Mouse (Mus musculus) 3T3-L1 (cell line): ENCODE data around the gene BC025920.

Source experiments
- DNase-seq: peaks from one replicate; pipeline ENCODE4 v3.0.0-alpha.2; 2015; ENCODE audit warnings: low read depth, low spot score

BC025920 gene

DNA sequence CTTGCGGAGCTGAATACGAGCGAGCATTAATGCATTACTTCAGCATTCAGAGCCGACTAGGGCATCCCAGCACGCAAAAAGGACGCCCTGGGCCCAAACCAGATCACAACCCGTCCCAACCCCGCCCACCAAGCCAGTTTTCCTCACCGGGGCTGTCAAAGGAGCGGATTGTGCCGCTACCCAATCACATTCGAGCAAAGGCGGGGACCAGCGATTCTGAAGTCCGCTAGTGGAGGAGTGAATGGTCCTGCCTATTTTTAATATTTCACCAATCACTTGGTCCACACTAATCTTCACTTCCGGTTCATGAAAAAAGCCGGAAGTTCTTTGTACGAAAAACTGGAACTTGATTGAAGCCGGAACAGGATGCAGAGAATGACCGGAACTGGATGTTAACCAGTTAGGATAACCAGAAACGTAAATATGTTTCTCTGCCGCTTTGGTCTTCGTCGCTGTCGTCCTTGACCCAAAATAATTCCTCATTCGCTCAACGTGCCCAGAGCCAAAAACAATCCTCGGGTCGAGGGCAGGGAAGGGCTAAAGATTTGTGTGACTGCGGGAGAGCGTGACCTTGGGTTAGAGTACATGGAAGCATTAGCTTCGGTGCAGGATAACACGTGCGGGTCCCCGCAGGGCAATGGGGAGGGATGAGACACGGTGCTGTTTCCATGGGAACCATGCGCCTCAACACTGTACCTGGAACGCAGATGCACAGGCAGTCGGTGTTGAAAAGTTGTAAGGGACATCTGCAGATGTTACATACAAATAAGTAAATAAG is at the start of gene BC025920:
Gene BC025920 (plus strand): TSS at position 297 of the 778 bp plus-strand sequence.
- peak; percentile 99 for DNase-seq

DNA sequence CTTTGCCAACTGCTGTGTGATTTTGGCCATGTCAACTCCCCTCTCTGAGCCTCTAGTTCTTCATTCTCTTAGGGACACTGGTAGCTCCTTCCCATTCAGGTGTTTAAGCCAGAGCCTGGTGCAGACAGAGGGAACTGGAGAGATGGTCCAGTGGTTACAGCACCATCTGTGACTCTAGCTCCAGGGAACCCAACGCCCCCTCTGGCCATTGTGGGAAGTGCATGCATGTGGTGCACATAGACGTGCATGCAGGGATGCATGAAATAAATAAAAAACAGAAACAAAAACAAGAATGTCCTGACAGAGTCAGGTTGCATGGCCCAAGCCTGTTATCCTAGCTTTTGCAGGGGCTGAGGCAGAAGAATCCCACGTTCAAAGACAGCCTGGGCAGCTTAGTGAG is 49.8 kb upstream of the BC025920 start:
- no peak for DNase-seq

DNA sequence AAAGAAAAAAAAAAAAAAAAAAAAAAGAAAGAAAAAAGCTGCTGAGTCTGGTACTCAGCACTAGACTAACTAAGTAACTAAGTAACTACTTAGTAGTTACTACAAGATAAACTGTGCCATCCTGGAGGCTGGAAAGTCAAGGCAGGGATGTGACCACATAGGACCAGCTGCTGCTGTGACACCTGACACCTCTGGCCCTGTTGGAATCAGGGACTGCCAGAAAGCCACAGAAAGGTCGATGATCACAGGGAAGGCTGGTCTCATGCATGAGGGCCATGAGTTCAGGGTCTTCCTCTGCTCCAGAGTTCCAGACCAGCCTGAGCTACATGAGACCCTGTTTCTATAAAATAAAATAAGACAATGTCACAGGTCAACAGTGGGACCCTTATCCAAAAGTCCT is 48.6 kb upstream of the BC025920 start:
- DNase-seq: no peak

DNA sequence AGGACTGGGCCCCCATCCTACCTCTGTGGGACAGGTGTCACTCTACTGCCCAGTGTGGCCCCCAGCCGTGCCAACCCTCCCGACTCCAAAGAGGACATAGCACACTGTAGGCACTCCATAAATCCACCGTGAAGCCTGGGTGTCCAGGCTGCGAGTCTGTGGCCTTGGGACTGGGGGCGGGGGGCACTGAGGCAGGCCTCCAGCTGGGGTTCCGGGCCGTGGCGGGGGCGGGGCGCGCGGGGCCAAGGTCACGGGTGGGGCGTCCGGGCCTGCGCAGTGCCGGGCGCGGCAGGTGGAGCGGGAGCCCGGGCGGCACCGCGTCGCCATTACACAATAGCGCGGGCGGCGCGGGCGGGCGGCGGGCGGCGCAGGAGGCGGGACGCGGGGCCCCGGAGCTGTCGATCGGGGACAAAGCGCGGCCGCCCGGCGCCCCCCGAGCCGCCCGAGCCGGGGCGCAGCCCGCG is 46.9 kb upstream of the BC025920 start, which contains the start of gene Aes:
Gene Aes (plus strand): TSS at position 326 of the 464 bp plus-strand sequence.
- DNase-seq: no peak

DNA sequence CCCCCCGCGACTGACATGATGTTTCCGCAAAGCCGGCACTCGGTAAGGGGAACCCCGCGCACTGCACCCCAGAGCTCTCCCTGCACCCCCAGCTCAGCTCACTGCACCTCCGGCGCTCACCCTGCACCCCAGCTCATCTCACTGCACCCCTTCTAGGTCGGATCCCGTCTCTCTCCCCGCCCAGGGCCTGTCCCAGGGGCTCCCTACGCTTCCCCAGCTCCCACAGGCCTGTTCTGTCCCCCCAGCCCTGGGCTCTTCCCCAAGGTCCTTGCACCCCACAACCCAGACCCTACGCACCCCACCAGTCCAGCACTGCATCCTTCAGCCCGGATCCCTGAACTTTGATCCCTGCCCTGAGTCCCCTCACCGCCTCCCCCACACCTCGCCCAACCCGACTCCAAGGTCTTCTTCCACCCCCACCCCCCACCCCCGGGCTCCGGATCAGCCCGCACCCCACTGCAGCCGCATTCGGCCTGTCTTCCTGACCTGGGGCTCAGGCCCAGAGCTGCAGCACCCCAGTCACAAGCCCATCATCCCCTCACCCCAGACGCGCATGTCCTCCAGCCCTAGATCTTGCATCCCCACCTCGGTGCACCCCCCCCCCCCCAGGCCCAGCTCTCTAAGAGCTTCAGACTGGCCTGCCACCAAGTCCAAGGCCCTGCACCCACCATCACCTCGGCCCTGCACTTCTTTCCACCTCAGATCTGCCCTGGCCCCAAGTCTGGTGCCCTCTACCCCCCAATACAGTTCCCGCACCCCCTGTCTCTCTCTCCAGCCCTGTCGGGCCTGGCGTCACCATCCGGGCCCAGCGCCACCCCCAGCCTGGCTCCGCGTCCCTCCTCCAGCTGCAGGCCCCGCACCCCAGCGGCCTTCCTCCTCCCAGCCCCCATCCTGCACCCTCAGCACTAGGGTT is 46.2 kb upstream of the BC025920 start:
- DNase-seq: no peak

DNA sequence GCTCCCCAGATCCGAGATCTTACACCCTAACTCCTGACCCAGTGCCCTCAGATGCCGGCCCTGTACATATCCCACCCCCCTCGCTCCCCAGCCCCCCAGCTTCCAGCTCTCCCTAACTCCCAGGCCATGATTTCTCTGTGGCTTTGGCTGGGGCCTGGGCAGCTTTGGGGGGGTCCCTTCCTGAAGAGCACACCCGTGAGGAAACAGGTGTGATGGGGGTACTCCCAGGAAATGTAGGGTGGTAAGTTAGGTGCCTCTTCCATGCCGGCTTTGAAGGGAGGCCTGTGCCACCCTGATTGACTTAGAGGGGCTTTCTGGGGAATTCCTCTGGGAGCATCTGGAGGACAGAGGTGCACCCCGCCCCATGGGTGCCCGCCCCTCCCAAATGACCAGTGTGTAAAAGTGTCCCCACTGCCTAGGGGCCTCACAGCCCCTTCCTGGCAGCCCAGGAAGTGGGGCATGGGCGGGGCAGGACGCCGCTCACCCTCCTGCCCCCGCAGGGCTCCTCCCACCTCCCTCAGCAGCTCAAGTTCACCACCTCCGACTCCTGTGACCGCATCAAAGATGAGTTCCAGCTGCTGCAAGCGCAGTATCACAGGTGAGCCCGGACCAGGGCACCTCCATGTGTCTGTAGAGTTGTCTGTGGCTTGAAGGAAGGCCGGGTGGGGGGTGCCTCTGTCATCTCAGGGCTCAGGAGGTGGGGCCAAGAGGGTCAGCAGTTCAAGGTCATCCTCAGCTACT is 45.2 kb upstream of the BC025920 start:
- DNase-seq: no peak

DNA sequence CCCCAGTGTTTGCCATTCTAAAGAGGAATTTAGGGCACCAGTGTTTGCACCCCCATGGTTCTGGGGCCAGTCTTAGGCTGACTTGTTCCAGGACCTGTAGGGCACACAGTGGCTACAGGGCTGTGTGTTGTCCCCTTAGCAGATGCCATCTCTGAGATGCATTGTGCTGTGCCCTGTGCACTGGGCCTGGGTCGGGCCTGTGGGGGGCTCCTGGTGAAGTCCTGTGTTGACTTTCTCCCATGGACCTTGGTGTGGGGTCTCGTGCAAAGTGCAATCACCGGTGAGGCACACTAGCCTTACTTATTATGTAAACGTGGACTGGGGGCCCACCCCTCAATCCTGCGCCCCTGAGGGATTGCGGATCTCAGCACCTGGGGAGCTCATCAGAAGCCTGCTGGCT is 43.7 kb upstream of the BC025920 start:
- DNase-seq: no peak

DNA sequence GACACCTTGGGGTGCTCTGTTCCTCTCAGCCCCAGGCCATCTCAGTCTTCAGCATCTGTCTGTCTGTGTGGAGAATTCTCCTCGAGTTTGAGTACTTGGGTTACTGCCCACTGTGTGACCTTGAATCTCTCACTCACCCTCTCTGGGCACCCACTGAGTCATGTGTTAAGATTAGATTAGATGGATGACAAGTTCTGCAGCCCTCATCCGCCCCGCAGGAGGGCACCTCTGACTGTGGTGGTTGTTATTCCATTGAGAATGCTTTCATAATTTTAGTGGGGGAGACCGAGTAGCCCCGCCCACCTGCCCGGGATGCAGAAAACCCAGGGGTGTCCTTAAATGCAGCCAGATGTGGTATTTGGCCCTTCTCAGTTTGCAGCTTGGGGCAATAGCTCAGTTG is 42.6 kb upstream of the BC025920 start:
- peak; percentile 94 for DNase-seq

DNA sequence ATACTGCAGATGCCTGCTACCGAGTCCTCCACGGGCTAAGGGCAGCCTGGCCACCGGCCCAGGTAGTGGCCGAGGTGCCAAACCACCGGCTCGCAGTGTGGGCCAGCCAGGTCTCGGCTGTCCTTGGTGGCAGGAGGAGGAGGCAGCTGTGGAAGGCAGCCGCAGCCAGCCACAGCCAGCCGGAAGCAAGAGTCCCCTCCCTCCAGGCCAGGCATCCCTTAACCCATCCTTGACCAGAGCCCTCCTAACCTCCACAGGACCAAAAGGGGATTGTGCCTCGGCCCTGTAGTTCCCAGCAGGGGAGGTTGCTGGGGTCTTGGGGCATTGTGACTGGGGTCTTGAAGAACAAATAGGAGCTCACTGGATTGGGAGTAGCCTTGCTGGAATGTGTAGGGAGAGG is 41.9 kb upstream of the BC025920 start:
- DNase-seq: peak; percentile 67

DNA sequence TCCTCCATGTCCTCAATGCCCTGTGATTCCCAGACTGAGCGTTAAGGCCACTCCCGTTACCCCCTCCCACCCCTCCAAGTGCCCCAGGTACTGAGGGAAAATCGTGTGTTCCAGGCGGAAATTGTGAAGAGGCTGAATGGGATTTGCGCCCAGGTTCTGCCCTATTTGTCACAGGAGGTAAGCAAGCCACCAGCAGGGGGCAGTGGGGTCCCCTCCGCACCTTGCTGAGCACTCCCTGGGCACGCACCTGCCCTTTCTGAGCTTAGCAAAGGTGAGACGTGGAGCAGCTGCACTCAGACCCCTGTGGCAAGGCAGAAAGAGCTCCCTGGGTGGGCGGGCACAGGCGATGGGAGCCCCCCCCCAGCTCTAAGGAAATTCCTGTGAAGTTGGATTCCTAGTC is 41.3 kb upstream of the BC025920 start:
- peak; percentile 46 for DNase-seq

DNA sequence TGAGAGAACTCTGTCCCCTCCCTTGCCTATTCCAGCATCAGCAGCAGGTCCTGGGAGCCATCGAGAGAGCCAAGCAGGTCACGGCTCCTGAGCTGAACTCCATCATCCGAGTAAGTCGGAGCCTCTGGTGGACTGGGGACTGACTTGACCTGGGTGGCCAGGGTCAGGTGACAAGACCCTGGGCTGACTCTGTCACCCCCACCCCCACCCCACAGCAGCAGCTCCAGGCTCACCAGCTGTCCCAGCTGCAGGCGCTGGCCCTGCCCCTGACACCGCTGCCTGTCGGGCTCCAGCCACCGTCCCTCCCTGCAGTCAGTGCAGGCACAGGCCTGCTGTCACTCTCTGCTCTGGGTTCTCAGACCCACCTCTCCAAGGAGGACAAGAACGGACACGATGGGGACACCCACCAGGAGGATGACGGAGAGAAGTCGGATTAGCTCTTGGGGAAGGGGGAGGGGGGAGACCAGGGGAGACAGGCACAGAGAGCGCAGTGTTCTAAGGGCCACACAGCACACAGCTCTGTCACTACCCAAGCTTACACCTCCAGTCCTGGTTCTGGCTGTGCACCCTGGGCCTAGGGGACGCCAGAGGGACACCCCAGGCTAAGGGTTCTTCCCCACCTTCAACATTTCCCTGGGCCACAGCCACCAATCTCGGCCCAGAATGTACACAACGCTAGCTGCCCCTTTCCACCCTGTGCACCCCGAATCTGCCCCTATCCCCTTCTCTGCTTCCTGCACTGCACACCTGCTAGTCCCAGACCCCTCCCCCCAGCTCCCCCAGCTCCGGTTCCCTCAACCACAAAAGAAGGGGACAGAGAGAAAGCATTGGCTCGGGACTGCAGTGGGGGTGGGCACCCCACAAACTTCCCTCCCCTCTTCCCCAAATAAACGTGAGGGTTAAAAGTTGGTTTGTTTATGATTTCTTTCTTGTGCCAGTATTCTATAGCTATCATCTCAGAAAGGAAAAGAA is 40.5 kb upstream of the BC025920 start:
- no peak for DNase-seq

DNA sequence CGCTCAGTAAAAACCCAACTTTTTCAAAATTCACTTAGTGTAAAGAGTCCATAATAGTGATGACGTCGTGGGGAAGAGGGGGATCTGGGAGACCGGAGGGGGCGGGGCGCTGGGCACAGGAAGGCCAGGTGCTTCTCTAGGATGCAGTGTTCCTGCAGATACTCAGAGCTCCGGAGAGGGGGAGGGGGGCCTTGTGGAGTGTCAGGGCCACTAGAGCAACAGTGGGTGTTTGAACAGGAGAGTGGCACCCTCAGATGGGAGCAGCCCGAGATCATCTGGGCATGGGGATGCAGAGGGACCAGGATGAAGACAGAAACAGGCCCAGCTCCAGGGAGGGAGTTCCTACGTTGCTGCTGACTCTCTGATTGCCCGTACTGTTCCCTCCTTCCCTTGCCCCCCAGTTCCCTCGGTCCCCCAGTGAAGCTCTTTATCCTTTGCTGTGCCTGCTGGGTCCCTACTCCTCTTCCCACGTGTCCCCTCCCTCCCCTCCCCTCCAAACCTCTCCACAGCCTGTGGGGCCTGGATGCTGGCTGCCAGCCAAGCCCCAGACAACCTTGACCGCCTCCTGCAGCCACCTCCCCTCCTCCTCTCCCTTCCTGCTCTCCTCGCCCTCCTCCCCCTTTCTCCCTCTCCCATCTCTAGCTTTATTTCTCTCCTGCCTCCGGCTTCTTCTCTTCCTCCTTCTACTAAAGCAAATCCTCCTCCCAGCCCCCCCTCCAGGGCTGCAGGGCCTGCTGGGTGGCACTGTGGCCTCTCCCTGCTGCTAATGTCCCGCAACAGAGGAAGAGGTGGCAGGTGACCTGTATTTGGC is 37.5 kb upstream of the BC025920 start:
- no peak for DNase-seq

DNA sequence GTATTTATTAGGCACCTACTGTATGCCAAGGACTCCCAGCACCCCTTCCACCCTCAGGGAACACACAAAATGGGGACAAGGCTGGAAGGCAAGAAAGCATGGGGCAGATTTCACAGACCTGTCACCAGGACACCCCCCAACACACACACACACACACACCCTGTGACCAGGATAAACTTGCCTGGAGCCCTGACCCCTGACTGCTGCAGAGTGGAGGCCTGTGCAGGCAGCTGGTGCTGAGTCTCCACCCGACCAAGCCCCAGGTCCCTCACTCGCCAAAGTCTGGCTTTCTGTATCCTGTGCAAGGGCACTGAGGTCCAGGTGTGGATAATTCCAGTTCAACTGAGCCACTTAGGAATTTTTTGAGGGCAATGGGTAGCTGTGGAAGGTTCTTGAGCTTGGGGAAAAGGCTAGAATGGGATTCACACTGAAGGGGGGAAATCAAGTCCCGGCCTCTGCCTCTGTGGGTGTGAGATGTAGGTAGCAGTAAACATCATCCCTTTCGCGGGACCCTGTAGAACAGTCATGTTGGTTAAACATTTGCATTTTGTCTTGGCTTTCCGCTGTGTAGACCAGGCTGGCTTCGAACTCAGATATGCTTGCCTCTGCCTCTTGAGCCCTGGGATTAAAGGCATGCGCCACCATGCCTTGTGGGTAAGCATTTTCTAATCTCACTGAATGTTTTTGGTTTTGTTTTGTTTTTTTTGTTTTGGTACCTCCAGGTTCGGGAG is 36.4 kb upstream of the BC025920 start:
- no peak for DNase-seq

DNA sequence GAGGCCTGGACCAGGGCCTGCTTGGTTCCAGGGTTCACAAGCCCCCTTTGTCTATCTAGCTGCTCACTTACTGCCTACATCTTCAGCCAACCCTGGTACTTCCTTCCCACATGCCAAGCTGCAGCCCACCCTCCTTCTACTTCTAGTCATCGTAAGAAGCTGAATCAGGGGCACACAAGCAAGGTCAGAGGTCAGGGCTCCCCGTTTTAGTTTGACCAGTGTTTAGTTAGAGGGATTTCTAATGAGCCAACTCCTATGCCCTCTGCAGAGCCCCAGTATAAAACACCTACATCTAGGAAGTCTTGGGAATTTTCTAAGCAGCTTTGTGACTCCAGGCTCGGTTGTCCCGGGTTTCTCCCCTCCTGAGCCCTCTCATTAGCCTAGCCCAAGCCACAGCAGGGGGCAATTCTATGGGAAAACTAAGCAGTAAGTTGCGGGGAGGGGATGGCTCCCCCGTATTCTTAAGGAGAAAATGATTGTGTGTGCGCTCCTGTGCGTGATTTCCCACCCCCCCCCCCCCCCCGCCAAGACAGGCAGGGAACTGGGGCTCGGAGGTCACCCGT is 35.8 kb upstream of the BC025920 start:
- peak; percentile 46 for DNase-seq

DNA sequence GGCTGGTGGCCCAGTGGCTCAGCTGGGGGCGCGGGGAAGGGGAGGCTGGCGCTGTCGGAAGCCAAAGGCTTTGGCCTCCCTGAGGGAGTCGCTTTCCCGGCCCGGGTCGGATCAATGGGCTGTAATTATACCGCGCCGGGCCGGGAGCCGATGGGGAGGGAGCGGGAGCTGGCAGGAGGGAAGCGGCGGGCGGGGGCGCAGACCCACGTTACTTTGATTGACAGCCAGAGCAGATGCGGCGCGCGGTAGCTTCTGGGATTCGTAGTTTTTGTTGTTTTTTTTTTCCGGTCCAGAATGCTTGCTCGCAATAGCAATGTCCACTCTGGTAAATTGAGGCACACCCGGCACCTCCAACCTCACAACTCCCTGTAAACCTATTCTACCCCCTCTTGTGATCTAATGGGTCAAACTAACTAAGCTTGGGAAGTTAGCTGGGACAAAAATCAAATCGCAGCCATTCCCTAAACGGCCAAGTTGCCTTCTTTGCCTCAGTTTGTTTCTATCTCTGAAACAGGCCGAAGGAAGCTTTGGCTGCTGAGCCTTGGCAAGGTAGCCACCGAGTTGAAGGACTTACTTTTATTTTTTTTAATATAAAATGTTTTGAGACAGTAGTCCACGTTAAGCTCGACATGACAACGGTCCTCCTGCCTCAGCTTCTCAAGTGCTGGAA is 35.1 kb upstream of the BC025920 start:
- DNase-seq: peak; percentile 92

DNA sequence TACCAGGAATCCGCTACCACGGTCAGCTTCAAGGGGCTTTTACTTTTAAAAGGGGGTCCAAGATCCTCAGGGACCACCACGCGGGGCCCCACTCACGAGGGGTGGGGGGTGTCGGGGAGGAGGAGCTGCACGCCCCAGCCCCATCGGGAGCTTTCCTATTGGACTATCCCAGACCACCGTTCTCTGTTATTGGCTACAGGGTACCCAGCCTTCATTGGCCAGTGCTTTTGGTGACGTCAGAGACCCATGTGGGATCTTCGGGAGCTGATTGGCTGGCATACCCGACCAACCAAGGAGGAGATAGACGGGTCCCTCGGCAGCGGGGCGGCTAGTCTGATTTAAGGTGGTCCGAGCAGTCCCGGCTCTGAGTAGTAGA is 34.6 kb upstream of the BC025920 start:
- peak; percentile 99 for DNase-seq

DNA sequence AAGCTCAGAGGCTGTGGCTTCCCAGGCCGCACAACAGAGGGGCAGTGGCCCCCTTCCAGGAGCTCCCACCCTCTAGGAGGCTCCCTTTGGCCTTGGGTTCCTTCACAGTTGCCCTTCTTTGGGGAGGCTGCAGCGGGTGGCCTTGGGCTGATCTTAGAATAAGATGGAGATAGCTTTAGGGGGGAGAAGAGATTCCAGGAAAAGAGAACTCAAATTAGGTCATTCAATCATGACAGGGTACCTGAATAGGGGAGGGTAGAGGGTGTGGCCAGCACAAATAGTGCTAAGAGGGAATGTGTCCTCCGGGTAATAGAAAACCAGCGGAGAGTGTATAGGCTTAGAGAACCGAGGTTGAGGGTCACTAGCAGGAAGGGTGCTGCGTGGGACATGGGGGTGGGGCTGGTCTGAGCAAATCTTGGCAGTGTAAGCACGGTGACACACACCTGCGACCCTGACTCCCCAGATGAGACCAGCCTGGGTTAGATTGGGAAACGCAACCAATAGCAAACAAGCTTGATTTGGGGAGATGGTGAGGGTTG is 33.9 kb upstream of the BC025920 start:
- no peak for DNase-seq

DNA sequence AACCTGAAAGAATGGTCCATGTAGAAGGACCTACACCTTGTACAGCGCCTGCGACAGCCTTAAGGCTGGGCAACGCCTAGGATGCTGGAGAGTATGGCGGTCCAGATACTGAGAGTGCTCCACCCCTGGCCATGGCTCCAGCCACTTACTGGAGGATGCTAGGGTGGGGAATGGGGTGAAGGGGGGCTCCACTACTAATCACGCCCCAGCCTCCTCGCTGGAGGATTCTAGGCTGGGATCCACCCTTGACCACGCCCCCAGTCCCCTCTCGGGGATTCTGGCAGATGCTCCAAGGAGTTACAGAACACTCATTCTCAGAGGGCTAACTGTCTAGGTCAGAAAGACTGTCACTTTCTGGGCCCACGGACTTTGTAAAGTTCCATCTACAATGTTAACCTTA is 33.1 kb upstream of the BC025920 start:
- no peak for DNase-seq
